Mouse (Mus musculus) ES-Bruce4 (cell line): ENCODE measurements around the gene Ift122. TPM values are rescaled to one million over a fixed set of nuclear protein-coding genes. Genes with fewer than 3 reads are reported as not detected.

ENCODE experiments used
- H3K27ac ChIP-seq: 2 replicates; pipeline ENCODE4 v1.5.1; 2012; ENCODE audit warnings: low read length, inconsistent platforms; ENCODE audit not compliant: insufficient read depth
- H3K27me3 ChIP-seq: 2 replicates; pipeline ENCODE4 v1.6.1; 2012; ENCODE audit warnings: mild to moderate bottlenecking, low read length, inconsistent platforms; ENCODE audit not compliant: control insufficient read depth, poor library complexity, insufficient read depth, severe bottlenecking
- H3K36me3 ChIP-seq: 2 replicates; pipeline ENCODE4 v1.6.1; 2012; ENCODE audit warnings: inconsistent platforms, mild to moderate bottlenecking, low read length, moderate library complexity; ENCODE audit not compliant: control insufficient read depth, poor library complexity, insufficient read depth, severe bottlenecking
- H3K4me1 ChIP-seq: one replicate; pipeline ENCODE4 v1.8.1; 2011; ENCODE audit warnings: low read length; ENCODE audit not compliant: control insufficient read depth, insufficient read depth
- H3K4me3 ChIP-seq: 2 replicates; pipeline ENCODE4 v1.5.1; 2011; ENCODE audit warnings: low read depth, mild to moderate bottlenecking, low read length
- H3K9ac ChIP-seq: 2 replicates; pipeline ENCODE4 v1.6.1; 2012; ENCODE audit warnings: low read depth, mild to moderate bottlenecking, inconsistent platforms; ENCODE audit not compliant: poor library complexity, severe bottlenecking
- H3K9me3 ChIP-seq: replicated peaks from 2 replicates; pipeline ENCODE4 v1.6.1; 2012; ENCODE audit warnings: mild to moderate bottlenecking, low read length, inconsistent platforms; ENCODE audit not compliant: control insufficient read depth, poor library complexity, insufficient read depth, severe bottlenecking
- CTCF ChIP-seq: IDR thresholded peaks from one replicate; pipeline ENCODE4 v1.8.1; 2011; ENCODE audit warnings: low read depth, low read length
- EP300 ChIP-seq: IDR thresholded peaks from 2 replicates; pipeline ENCODE4 v1.6.1; 2011; ENCODE audit warnings: low read depth, low read length; ENCODE audit not compliant: insufficient read depth
- POLR2A ChIP-seq: IDR thresholded peaks from one replicate; pipeline ENCODE4 v1.8.1; 2011; ENCODE audit warnings: low read length; ENCODE audit not compliant: insufficient read depth
- polyA plus RNA-seq: library from polyadenylated mRNA; stranded (reverse); fragments of >200 nt; gene quantifications from 2 replicates; pipeline ENCODE4 v1.2.4, GENCODE M21; 2011; ENCODE audit warnings: low read depth; ENCODE audit not compliant: missing spikeins, insufficient read depth, insufficient read length

The Ift122 gene
- polyA plus RNA-seq, 1 experiment: 17.1 TPM

DNA sequence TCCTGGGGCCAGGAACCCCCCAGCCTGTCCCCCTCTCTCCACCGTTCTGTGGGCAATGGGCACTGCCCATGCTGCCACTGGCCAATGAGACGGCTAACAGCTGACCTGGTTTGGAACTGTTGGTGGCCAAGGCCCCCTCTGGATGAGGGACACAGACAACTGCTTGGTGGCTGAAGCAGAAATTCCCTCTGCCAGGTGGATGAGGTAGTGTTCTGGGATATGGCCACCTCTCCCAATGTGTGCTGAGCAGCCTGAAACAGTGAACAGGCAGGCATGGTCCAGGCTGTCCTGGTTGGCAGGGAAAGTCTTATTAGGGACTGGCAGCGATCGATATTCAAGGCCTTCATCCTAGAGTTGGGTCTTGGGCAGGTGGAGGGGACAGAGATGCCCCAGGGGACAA is 101.9 kb downstream of the Ift122 start:
- no peak overlapping the region for H3K9ac ChIP-seq
- no peaks in the 10 kb centered on the region for H3K36me3 ChIP-seq
- no peak overlapping the region for H3K27ac ChIP-seq
- no peak overlapping the region for H3K4me3 ChIP-seq
- H3K4me1 ChIP-seq: no peaks in the 10 kb centered on the region
- no peaks in the 10 kb centered on the region for H3K27me3 ChIP-seq
- no peaks in the 10 kb centered on the region for H3K9me3 ChIP-seq
- no peak for TF ChIP-seq POLR2A
- TF ChIP-seq EP300: no peak
- TF ChIP-seq CTCF: no peak

DNA sequence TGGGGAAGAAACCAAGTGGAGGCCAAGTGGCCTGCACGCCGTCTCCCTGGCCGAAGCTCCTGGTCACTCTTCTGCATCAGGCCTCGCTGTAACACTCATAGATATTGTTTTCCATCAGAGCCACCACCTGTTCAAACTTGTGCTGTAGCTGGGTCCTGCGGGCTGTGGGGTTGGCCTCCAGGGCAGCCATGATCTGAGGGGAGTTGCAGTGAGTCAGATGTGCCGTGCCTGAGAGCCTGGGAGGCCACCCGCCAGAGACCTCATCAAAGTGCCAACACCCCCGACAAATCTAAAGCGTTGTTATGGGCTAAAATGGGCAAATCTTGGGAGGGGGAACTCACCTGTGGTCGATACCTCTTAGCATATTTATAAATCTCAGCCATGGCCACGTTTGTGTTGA is 102.4 kb downstream of the Ift122 start:
- H3K4me3 ChIP-seq: no peak overlapping the region
- H3K4me1 ChIP-seq: no peaks in the 10 kb centered on the region
- H3K27me3 ChIP-seq: no peaks in the 10 kb centered on the region
- no peak overlapping the region for H3K9ac ChIP-seq
- no peak overlapping the region for H3K27ac ChIP-seq
- no peaks in the 10 kb centered on the region for H3K36me3 ChIP-seq
- TF ChIP-seq POLR2A (no peak), CTCF (no peak), EP300 (no peak)
- H3K9me3 ChIP-seq: no peaks in the 10 kb centered on the region

DNA sequence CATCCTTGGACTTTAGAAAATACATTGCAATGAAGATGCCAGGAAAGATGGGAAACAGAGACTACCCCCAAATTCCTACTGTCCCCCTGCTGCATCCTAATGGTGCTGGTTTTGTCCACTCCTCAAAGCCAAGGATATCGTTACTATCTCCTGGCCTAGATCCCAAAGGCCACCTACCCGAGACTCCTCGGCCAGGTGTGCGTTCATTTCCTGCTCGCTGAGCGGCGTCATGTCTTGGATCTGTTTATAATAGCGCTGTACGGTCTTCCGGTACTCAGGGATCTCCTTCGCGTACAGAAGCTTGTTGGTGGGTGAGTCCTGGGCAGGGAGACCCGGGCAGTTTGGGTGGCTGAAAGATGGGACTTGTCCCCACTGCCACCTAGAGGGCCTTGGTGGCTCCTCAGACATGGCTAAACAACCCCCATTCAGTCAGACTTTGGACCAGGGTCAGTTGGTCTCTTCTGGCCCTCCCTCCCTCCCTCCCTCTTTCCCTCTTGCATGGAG is 103.2 kb downstream of the Ift122 start:
- Histone ChIP-seq H3K36me3 (no peaks in the 10 kb centered on the region), H3K27me3 (no peaks in the 10 kb centered on the region), H3K4me1 (no peaks in the 10 kb centered on the region), H3K4me3 (no peak overlapping the region), H3K9ac (no peak overlapping the region), H3K9me3 (no peaks in the 10 kb centered on the region), H3K27ac (no peak overlapping the region)
- no peak for TF ChIP-seq POLR2A
- TF ChIP-seq CTCF: no peak
- TF ChIP-seq EP300: no peak

DNA sequence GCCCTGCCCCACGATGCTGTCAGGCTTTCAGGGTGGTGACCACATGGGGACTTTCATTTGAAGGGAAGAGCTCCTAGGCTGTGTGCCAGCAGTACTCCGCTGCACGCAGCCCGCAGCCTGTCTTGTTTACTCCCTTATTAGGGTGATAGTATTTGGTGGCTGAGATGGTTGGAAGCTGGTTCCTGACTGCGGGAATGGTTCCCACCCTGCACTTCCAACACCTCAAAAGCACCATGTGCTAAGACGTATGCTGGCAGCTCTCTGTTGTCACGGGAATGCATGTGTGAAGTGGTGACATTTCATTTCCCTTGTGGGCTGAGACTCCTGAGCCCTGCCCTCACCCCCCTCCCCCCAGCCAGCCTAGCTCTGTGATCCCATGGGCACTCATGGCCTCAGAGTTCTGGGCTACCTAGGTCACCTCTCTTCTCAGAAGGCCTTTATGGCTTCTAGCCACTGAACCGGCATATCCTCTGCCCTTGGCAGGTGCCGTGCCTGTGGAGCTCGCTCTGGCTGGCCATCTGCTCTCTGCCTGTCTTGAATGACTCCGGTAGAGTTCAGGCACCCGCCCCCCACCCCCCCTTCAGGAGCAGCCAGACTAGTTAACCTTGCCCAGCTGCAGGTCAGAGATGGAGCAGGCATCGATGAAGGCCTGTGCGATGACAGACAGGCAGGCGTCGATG is 103.8 kb downstream of the Ift122 start:
- Histone ChIP-seq H3K9me3 (no peaks in the 10 kb centered on the region), H3K27ac (no peak overlapping the region), H3K9ac (no peak overlapping the region), H3K4me3 (no peak overlapping the region), H3K27me3 (no peaks in the 10 kb centered on the region), H3K4me1 (no peaks in the 10 kb centered on the region), H3K36me3 (no peaks in the 10 kb centered on the region)
- TF ChIP-seq EP300 (no peak), POLR2A (no peak), CTCF (no peak)

DNA sequence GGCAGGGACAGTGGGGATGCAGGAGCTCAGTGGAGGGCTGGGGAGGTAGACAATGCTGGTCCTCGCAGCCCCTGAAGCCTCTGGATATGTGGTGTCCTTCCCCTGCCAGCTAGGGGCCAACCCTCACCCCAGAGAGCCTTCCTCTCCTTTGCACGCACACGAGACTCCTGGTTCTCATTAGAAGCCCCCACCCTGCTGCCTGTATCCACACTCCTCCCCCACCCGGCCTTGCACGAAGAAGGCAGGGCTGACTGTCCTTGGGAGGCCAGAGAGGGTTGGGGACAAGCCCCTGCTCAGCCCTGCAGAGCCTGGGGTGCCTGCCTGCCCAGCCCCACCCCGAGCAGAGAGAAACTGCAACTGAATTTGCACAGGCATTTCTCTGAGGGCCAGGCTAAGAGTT is 104.4 kb downstream of the Ift122 start:
- Histone ChIP-seq H3K4me1 (no peaks in the 10 kb centered on the region), H3K9ac (no peak overlapping the region), H3K27me3 (no peaks in the 10 kb centered on the region), H3K36me3 (no peaks in the 10 kb centered on the region), H3K4me3 (no peak overlapping the region), H3K9me3 (no peaks in the 10 kb centered on the region), H3K27ac (no peak overlapping the region)
- TF ChIP-seq CTCF (no peak), EP300 (no peak), POLR2A (no peak)

DNA sequence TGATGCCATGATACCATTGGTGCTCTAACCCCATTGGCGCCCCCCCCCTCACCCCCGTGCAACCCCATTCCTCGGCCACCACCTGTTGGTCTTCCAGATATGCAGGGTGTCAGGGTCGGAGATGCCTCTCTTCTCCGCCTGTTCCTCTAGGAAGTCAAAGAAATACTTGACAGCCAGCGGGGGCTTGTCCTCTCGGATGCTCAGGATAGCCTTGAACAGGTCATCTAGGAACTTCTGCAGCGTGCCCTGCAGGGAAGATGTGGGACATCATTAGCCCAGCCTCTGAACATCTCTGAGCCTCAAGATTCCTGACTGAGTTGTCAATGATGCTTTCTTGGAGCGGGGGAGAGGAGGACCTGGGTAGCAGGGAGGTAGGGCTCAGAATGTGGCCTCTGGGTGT is 105.2 kb downstream of the Ift122 start:
- no peak overlapping the region for H3K9ac ChIP-seq
- no peak overlapping the region for H3K4me3 ChIP-seq
- H3K27ac ChIP-seq: no peak overlapping the region
- no peaks in the 10 kb centered on the region for H3K36me3 ChIP-seq
- no peaks in the 10 kb centered on the region for H3K27me3 ChIP-seq
- TF ChIP-seq POLR2A (no peak), CTCF (no peak), EP300 (no peak)
- no peaks in the 10 kb centered on the region for H3K9me3 ChIP-seq
- no peaks in the 10 kb centered on the region for H3K4me1 ChIP-seq
